Mouse (Mus musculus): ENCODE data around the gene Trpm6.

Gene Trpm6

DNA sequence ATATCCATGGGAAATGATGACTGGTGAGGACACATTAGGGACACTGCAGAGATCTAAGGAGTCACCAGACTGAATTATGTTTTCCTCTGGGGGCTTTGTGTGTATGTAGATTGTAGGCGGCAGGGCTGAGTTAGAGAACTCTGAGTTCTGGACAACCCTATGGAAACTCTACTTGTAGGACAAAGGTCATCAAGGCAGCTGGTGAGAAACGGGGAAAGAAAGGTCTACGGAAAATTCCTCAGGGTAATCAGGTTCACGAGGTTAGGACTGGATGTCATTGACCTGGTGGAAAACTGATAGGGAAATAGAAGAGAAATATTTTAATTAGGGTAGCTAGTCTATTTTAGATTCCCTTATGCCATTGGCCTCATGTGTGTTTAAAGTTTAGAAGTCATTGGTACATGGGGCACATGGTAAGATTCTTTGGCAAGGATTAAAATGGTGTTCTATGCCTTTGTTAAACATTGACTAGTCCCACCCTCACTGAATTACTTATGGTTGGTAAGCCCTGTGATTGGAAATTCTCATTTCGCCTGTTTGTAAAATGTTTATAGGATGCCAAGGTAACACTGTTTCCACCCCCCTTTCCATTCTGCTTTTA lies 23.2 kb downstream of the Trpm6 start:
- no peak for DNase-seq

DNA sequence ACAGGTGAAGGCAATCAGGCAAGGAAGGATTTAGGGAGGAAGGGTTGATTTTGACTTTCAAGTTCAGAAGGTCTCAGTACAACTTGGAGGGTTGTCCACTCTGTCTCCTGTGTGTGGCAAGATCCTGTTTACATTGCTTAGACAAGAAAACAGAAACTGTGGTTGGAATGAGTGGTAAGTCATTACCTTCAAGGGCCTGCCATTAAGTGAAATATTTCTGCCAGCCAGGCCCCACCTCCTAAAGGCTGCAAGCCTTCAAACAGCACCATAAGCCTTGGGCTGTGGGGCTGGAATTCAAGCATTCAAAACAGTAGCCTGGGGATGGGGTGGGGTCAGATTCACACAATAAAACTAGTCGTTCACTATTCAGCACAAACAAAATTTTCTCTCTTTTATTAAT lies 24.3 kb downstream of the Trpm6 start:
- DNase-seq, result no peak

DNA sequence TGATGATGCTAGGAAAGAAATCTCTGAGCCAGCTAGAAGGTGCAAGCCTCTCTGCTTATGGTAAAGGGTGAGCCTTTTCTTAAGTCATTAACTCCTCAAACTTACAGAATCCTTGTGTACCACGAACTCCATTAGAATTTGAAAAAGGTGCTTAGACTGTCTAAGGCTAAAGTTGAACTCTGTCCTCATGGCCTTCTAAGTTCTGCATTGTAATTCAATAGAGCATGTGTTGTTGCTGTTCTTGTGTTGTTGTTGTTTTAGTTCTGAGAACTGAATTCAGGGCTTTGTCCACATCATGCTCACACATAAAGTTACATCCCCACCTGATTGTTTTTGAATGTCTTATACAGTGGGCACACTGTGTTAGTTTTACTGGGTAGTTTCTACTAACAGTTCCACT lies 49.9 kb downstream of the Trpm6 start:
- no peak for DNase-seq

GRCm38 (mm10) chr19:18811264-18811663 lies 61.5 kb downstream of the Trpm6 start:
- DNase-seq, result no peak

GRCm38 (mm10) chr19:18815170-18815569 lies 65.4 kb downstream of the Trpm6 start:
- no peak for DNase-seq

DNA sequence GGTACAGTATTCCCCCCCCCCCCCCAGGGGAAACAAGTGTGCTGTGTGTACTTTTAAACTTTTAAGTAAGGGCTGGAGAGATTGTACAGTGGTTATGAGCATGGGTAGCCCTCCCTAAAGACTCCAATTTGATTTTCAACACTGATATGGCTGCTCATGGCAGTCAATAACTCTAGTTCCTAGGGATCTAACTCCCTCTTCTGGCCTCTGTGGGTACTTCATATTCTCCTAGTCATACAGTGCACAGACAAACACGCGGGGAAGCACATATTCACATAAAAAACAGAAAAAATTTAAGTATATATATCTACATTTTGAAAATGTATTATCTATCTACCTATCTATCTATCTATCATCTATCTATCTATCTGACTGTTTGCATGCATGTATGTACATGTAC lies 67.6 kb downstream of the Trpm6 start:
- no peak for DNase-seq

- peak; percentile 15 to 57 for DNase-seq
Measured at GRCm38 (mm10) chr19:18828601-18829000, 78.8 kb downstream of the Trpm6 start.

GRCm38 (mm10) chr19:18831196-18831595 lies 81.4 kb downstream of the Trpm6 start:
- DNase-seq, result no peak

DNA sequence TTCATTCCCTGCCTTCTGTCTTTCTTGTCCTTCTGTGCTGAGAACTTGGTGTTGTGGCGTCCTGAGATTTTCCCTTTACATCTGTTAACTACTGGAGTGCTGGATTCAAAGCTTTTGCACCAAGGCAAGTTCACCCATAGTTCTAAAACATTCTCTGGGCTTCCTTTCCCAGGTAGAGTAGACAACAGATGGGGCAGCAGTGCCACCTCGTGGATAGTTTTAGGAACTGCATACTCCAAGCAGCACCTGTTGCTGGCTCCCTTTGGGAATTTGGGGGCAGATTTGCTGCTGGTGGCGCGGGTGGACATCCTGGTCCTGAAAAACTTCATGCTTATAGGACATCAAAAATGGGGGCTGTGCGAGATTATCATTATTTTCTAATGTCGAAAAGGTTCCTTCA lies 85.2 kb downstream of the Trpm6 start:
- peak; percentile 71 to 79 for DNase-seq

DNA sequence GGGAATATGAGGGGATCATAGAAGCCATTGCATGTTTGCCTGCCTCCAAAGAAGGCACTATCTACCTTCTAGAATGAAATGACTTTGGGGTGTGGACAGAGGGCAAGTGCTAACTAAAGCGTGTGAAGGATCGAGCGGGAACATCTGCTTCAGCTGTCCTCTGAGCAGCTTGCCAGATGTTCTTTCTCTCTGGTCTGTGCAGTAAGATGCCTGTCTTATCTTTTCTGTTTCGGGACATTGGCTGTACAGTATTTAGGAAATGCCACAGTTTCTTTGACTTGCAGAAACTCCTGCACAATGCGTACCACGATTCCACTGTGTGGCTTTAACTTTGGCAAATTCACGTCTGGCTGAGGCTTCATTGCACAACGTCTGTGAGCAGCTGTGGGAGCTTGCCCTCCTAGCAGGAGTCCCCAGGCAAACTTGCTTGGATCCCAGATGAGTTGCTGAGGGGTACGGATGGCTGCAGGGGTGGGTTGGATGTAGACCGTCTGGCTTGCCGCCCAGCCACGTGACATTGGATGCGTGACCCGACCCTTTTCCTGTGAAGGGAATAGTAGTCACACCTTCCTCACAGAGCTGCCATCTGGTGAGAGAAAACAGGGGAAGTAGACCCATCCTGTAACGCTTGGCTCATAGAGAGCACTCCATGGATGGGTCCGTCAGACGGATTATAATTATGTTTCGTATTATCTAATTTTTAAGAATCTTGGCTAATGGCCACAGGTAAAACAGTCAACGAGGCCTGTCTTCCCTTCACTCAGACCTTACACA lies 92.2 kb downstream of the Trpm6 start:
- no peak for DNase-seq

GRCm38 (mm10) chr19:18842626-18843025 lies 92.8 kb downstream of the Trpm6 start:
- DNase-seq, result no peak

DNA sequence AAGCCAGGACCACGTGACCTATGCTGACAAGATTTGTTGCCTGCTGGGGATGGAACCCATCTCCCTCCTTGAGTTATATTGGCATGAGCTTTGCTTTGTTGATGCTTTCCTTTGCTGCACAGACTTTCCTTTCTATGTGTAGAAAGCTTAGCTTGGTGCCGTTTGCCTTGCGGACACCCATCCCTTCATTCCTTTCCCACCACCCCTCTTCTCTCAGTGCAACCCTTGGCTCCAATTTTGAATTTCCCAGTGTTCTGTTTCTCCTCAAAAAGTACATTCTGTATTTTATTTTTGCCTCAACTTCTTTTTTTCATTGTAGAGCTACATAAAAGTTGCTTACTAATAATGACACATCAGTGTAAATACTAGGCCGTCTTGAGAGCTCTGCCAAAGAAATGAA lies 96.6 kb downstream of the Trpm6 start:
- no peak for DNase-seq

- no peak for DNase-seq
Measured at GRCm38 (mm10) chr19:18868311-18868710, 118.5 kb downstream of the Trpm6 start.

DNA sequence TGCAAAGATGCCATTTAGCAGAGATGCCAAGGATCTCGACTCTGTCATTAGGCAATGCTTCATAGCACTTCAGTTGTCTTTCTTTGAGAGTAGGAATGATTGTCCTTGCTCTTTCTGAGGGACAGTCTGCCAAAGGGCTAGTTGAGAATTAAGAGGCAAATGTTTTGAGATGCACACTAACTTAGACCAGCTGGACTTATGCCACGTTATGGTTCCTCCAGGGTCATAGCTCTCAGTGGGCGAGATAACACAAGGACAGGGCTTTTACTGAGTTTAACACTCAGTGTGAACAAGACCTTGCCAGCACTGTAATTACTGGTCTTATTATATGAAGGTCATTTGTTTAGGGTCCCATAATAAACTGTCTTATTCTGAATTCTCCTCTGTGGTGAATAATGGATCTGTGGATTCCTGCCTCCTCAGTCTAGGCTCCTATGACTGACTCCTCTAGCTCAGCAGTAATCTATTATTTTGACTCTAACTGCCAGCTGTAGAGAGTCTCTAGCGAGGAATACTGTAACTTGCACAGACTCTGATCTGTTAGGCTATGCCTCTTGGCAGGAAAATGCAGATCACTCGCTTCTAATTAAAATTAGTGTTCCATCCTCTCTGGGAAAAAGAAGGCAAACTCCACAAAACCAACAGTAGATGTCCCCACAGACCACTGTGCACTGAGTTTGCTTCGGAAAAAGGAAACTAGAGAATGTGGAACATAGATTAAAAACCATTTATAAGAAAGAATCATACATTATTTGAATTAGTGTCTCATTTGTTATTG lies 123.2 kb downstream of the Trpm6 start:
- DNase-seq, result peak in 1 of 2 experiments; percentile 40

DNA sequence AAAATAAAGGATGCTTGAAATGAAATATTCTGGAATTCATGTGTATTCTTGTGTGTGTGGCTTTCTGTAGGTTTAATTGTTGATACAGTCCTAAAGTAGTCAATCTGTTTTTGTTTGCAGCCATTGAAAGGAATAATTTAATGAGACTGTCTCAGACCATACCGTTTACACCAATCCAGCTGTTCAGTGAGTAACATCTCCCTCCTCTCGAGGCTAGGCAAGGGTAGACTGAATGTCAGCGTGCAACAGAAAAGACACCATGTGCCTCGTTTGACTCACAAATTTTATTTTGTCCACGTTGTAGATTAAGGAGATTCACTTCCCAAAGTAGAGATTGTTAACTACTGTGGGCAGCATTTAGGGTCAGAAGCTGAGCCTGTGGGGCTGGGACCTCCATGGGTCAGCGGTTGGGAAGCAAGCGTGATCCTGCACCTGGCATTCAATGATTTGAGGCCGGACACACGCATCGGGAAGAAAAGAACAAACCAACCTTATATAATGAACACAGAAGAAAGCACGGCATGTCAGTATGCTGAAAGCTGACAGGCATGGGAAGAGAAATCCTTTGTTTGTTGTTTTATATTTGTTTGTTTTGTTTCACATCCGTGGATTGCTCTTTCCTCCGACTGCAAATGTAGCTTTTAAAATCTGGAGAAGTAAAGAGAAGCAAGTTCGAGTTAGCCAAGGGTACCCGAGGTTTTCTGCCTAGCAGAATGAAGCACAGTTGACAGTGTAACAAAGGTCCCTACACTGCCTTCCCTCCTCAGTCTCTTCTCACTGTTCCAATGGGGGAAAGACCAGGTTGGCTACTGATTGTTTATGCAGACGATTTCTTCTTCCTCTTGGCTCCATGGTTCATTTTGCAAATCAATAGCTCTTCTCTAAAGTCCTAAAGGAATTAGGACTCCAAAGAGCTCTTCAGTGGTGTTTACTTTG lies 124.2 kb downstream of the Trpm6 start:
- no peak for DNase-seq

DNA sequence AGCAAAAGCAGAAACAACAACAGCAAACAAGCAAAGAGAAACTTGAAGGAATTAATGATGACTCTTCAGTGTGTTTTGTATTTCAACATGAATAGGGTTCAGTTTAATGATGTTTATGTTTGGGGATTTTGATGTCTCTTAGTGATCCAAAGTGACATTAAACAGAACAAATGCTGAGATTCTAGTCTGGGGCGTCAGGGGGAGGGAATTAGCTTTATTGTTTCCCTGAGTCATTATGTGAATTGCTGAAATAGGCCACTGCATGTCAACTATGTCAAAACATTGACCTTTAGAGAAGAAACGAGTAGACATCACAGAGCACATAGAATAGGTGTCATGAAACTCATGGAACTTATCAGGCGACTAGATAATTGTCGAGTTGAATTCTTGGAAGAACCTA lies 129.5 kb downstream of the Trpm6 start:
- no peak for DNase-seq

- DNase-seq, result no peak
Measured at GRCm38 (mm10) chr19:18881162-18881561, 131.4 kb downstream of the Trpm6 start.

GRCm38 (mm10) chr19:18887646-18888407 lies 138.0 kb downstream of the Trpm6 start:
- DNase-seq, result no peak

DNA sequence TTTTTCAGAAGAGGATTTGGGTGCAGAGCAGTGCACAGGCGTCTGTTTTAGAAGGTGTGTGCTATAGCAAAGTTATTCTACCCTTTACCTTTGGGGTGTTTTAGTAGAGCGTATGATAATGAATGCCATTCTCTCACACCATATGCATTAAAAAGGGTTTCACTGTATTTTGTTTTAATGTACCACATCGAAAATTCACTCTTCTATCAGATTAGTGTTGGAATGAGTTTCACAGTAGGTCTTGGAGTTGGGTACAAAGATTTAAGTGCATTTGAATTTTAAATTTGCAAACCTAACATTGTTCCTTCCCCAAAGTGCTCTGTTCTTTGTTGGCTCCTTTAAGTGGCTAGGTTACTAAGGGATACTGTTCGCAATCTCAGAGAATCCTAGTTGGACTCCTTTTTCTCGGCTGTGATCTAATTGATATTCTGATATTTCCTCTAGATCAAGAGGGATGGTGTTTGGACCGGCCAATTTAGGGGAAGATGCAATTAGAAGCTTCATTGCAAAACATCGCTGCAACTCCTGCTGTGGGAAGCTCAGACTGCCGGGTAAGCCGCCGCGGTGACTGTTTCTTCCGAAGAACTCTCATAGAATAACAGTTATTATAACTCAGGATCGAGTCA lies 138.8 kb downstream of the Trpm6 start:
- DNase-seq, result peak; percentile 16 to 36

GRCm38 (mm10) chr19:18889117-18889627 lies 139.4 kb downstream of the Trpm6 start:
- DNase-seq, result peak; percentile 37 to 54

GRCm38 (mm10) chr19:18889632-18890031 lies 139.8 kb downstream of the Trpm6 start:
- DNase-seq, result no peak
